Mouse (Mus musculus) urinary bladder, adult 18-20 months (tissue): ENCODE data around the gene Map1b.

Source experiments
- DNase-seq, 2 experiments: peaks; one replicate each; pipeline ENCODE4 v3.0.0; 2022; ENCODE audit warnings: low spot score in 2 of 2, mixed read lengths in 2 of 2

Gene Map1b

GRCm38 (mm10) chr13:99527936-99528335 is 11.6 kb upstream of the Map1b start:
- DNase-seq, result no peak

GRCm38 (mm10) chr13:99525491-99525890 is 9.2 kb upstream of the Map1b start:
- no peak for DNase-seq

GRCm38 (mm10) chr13:99517836-99518235 is 1.5 kb upstream of the Map1b start:
- DNase-seq, result no peak

GRCm38 (mm10) chr13:99515736-99516447 is 448 bp downstream of the Map1b start:
- peak in 1 of 2 experiments; percentile 27 for DNase-seq

- DNase-seq, result peak; percentile 38 to 54
Measured at GRCm38 (mm10) chr13:99514917-99515591, 1.3 kb downstream of the Map1b start.

- no peak for DNase-seq
Measured at GRCm38 (mm10) chr13:99513990-99514389, 2.4 kb downstream of the Map1b start.

- DNase-seq, result peak; percentile 12 to 28
Measured at GRCm38 (mm10) chr13:99513138-99513537, 3.2 kb downstream of the Map1b start.

- no peak for DNase-seq
Measured at GRCm38 (mm10) chr13:99509896-99510295, 6.4 kb downstream of the Map1b start.

- no peak for DNase-seq
Measured at GRCm38 (mm10) chr13:99506580-99506962, 9.8 kb downstream of the Map1b start.

- no peak for DNase-seq
Measured at GRCm38 (mm10) chr13:99505826-99506579, 10.3 kb downstream of the Map1b start.

GRCm38 (mm10) chr13:99503370-99503979 is 12.9 kb downstream of the Map1b start:
- no peak for DNase-seq

- no peak for DNase-seq
Measured at GRCm38 (mm10) chr13:99502911-99503310, 13.4 kb downstream of the Map1b start.

- no peak for DNase-seq
Measured at GRCm38 (mm10) chr13:99502126-99502744, 14.1 kb downstream of the Map1b start.

GRCm38 (mm10) chr13:99501393-99501792 is 14.9 kb downstream of the Map1b start:
- DNase-seq, result no peak

- DNase-seq, result no peak
Measured at GRCm38 (mm10) chr13:99500609-99501008, 15.7 kb downstream of the Map1b start.

GRCm38 (mm10) chr13:99499764-99500163 is 16.6 kb downstream of the Map1b start:
- DNase-seq, result no peak

GRCm38 (mm10) chr13:99496106-99496505 is 20.2 kb downstream of the Map1b start:
- DNase-seq, result no peak

GRCm38 (mm10) chr13:99494416-99494815 is 21.9 kb downstream of the Map1b start:
- no peak for DNase-seq

GRCm38 (mm10) chr13:99493304-99493904 is 22.9 kb downstream of the Map1b start:
- no peak for DNase-seq

GRCm38 (mm10) chr13:99492619-99493303 is 23.6 kb downstream of the Map1b start:
- DNase-seq, result no peak

GRCm38 (mm10) chr13:99489998-99490397 is 26.3 kb downstream of the Map1b start:
- no peak for DNase-seq
